Mouse (Mus musculus) MEL (cell line): ENCODE measurements around the gene Ocln. TPM values are rescaled to one million over a fixed set of nuclear protein-coding genes. Genes with fewer than 3 reads are reported as not detected.

Experiments
- DNase-seq: peaks from one replicate; pipeline ENCODE4 v3.0.0; 2011; ENCODE audit warnings: low read depth, low spot score
- H3K27ac ChIP-seq: 2 replicates; pipeline ENCODE4 v1.5.1; 2012; ENCODE audit warnings: low read depth, mild to moderate bottlenecking, control low read depth, low read length, moderate library complexity; ENCODE audit not compliant: control insufficient read depth
- H3K27me3 ChIP-seq, 2 experiments: fragments of 150-350 bp in 1 of 2; sonication (generic) in 1 of 2; 2 replicates each; pipeline ENCODE4 v1.6.1; 2012; ENCODE audit warnings: low read length in 2 of 2, mild to moderate bottlenecking in 2 of 2, improper control_type of control experiment in 1 of 2, moderate library complexity in 1 of 2; ENCODE audit not compliant: insufficient read depth in 2 of 2, control insufficient read depth in 1 of 2
- H3K36me3 ChIP-seq, 2 experiments: 2 replicates each; pipeline ENCODE4 v1.6.1; 2012 to 2014; ENCODE audit warnings: low read length in 2 of 2, improper control_type of control experiment in 1 of 2, inconsistent platforms in 1 of 2, mild to moderate bottlenecking in 1 of 2; ENCODE audit not compliant: insufficient read depth in 2 of 2, control insufficient read depth in 1 of 2
- H3K4me1 ChIP-seq, 2 experiments: fragments of 150-350 bp in 1 of 2; sonication (generic) in 1 of 2; 2 replicates each; pipeline ENCODE4 v1.6.1; 2012; ENCODE audit warnings: low read length in 2 of 2, improper control_type of control experiment in 1 of 2, mild to moderate bottlenecking in 1 of 2; ENCODE audit not compliant: insufficient read depth in 2 of 2, control insufficient read depth in 1 of 2
- H3K4me3 ChIP-seq, 2 experiments: fragments of 150-350 bp in 1 of 2; sonication (generic) in 1 of 2; 2 replicates each; pipeline ENCODE4 v1.5.1; 2012; ENCODE audit warnings: low read depth in 2 of 2, low read length in 2 of 2, mild to moderate bottlenecking in 2 of 2, moderate library complexity in 2 of 2, control low read depth in 1 of 2, improper control_type of control experiment in 1 of 2; ENCODE audit not compliant: control insufficient read depth in 1 of 2, insufficient read depth in 1 of 2
- H3K79me2 ChIP-seq: 2 replicates; pipeline ENCODE4 v1.6.1; 2012; ENCODE audit warnings: mild to moderate bottlenecking, low read length, moderate library complexity; ENCODE audit not compliant: control insufficient read depth, poor library complexity, insufficient read depth
- H3K9ac ChIP-seq: 2 replicates; pipeline ENCODE4 v1.6.1; 2012; ENCODE audit warnings: low read depth, mild to moderate bottlenecking, control low read depth, low read length, moderate library complexity; ENCODE audit not compliant: control insufficient read depth, poor library complexity, severe bottlenecking
- H3K9me3 ChIP-seq: fragments of 150-350 bp; sonication (generic); replicated peaks from 2 replicates; pipeline ENCODE4 v1.6.1; 2012; ENCODE audit warnings: mild to moderate bottlenecking, low read length, improper control_type of control experiment, moderate library complexity; ENCODE audit not compliant: insufficient read depth
- CHD2 ChIP-seq: IDR thresholded peaks from 2 replicates; pipeline ENCODE4 v1.6.1; 2011; ENCODE audit warnings: low read length, improper control_type of control experiment
- ELF1 ChIP-seq: IDR thresholded peaks from 2 replicates; pipeline ENCODE4 v1.6.1; 2014; ENCODE audit warnings: low read depth, mild to moderate bottlenecking, inconsistent platforms, low read length, improper control_type of control experiment, moderate library complexity
- EP300 ChIP-seq, 2 experiments: IDR thresholded peaks; 2 replicates each; pipeline ENCODE4 v1.6.1; 2011; ENCODE audit warnings: improper control_type of control experiment in 2 of 2, low read length in 2 of 2, low read depth in 1 of 2, mild to moderate bottlenecking in 1 of 2
- ETS1 ChIP-seq: IDR thresholded peaks from 2 replicates; pipeline ENCODE4 v1.6.1; 2012; ENCODE audit warnings: low read depth, mild to moderate bottlenecking, inconsistent platforms, low read length, improper control_type of control experiment, moderate library complexity
- GATA1 ChIP-seq: IDR thresholded peaks from 2 replicates; pipeline ENCODE4 v1.6.1; 2011; ENCODE audit warnings: low read depth, low read length, improper control_type of control experiment
- KAT2A ChIP-seq: conservative IDR thresholded peaks from 2 replicates; pipeline ENCODE4 v1.6.1; 2012; ENCODE audit warnings: low read depth, low read length, improper control_type of control experiment, inconsistent platforms
- MAFK ChIP-seq: IDR thresholded peaks from 2 replicates; pipeline ENCODE4 v1.6.1; 2011; ENCODE audit warnings: low read depth, mild to moderate bottlenecking, low read length, improper control_type of control experiment, borderline replicate concordance
- POLR2A ChIP-seq, 2 experiments: IDR thresholded peaks; 2 replicates each; pipeline ENCODE4 v1.6.1; 2011 to 2012; ENCODE audit warnings: low read length in 2 of 2, mild to moderate bottlenecking in 2 of 2, control low read depth in 1 of 2, improper control_type of control experiment in 1 of 2, low read depth in 1 of 2, moderate library complexity in 1 of 2; ENCODE audit not compliant: control insufficient read depth in 1 of 2, insufficient read depth in 1 of 2, poor library complexity in 1 of 2
- RCOR1 ChIP-seq: IDR thresholded peaks from 2 replicates; pipeline ENCODE4 v1.6.1; 2012; ENCODE audit warnings: low read depth, mild to moderate bottlenecking, inconsistent platforms, low read length, improper control_type of control experiment
- TAL1 ChIP-seq: IDR thresholded peaks from 2 replicates; pipeline ENCODE4 v1.6.1; 2012; ENCODE audit warnings: mild to moderate bottlenecking, inconsistent platforms, low read length, moderate library complexity, mixed read lengths
- TBP ChIP-seq: IDR thresholded peaks from 2 replicates; pipeline ENCODE4 v1.8.0; 2011; ENCODE audit warnings: low read depth, low read length, improper control_type of control experiment
- UBTF ChIP-seq: IDR thresholded peaks from 2 replicates; pipeline ENCODE4 v1.6.1; 2012; ENCODE audit warnings: low read depth, mild to moderate bottlenecking, inconsistent platforms, low read length, improper control_type of control experiment, moderate library complexity, borderline replicate concordance; ENCODE audit not compliant: insufficient read depth
- USF2 ChIP-seq, 2 experiments: IDR thresholded peaks; 2 replicates each; pipeline ENCODE4 v1.6.1; 2011 to 2012; ENCODE audit warnings: improper control_type of control experiment in 2 of 2, low read length in 2 of 2, borderline replicate concordance in 1 of 2, inconsistent platforms in 1 of 2, low read depth in 1 of 2, mild to moderate bottlenecking in 1 of 2; ENCODE audit not compliant: insufficient read depth in 1 of 2
- ZKSCAN1 ChIP-seq: IDR thresholded peaks from 2 replicates; pipeline ENCODE4 v1.6.1; 2012; ENCODE audit warnings: low read depth, mild to moderate bottlenecking, inconsistent platforms, low read length, improper control_type of control experiment, moderate library complexity
- polyA plus RNA-seq, 2 experiments: library from polyadenylated mRNA; stranded (reverse) in 1 of 2; unstranded in 1 of 2; fragments of >175 nt in 1 of 2; fragments of >200 nt in 1 of 2; gene quantifications; 2 replicates each; pipeline versions ENCODE4 v1.2.1 to v1.2.4; 2012; ENCODE audit warnings: low replicate concordance in 2 of 2, low read depth in 1 of 2; ENCODE audit not compliant: insufficient read length in 2 of 2, insufficient read depth in 1 of 2, missing spikeins in 1 of 2
- total RNA-seq: library from RNA; depleted of rRNA; stranded (reverse); fragments of 300-350 nt; gene quantifications from 2 replicates; pipeline ENCODE4 v1.2.3, GENCODE M21; 2012; rRNA removed

Gene Ocln
- total RNA-seq = 0.23 and 0.31 TPM in 2 replicates
- polyA plus RNA-seq = under 1 TPM in 1 of 2 experiments, not detected in 1; 0.58 TPM

DNA sequence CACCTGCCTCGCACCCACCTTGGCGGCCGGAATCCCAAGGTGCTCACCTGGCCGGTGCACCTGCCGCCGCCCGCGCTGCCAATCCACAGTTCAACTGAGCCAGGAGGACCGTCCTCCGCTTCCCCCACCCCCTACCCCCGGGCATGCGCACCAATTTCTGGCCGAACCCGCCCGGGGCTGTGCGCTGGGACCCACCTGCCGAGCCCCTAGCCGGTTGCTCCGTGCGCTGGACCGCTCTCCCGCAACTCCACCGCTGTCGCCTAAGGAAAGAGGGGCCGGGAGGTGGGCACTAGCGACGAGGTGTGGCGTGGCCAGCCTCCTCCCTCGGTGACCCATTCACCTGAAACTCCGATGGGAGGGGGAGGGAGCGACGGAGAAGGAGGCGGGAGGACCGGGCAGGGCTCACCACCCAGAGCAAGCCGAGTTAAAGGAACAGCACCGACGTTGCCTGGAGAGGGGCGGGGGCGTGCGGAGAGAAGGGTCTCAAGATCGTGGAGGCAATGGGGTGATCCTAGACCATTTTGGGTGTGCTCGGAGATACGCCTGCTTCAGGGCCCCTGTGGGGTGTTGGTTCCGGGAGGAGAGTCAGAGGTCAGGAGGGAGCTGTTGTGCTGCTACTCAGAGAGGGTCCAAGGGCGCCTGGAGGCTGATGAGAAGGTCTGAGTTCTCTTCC lies at the start of gene Ocln:
Ocln (minus strand) TSS at position 350 of the 673 bp plus-strand sequence.
- H3K9ac ChIP-seq = no peak within 1 kb of the TSS
- H3K4me1 ChIP-seq = no peaks in the 10 kb centered on the region
- DNase-seq = no peak
- TF ChIP-seq USF2 (IDR thresholded peaks at IDR 0.05; ENCODE audit: borderline replicate concordance in 1 of 2, insufficient read depth in 1 of 2, low read depth in 1 of 2, low read length in 2 of 2) (no peak), TAL1 (no peak), RCOR1 (no peak), ZKSCAN1 (no peak), ELF1 (no peak), CHD2 (no peak), EP300 (IDR thresholded peaks at IDR 0.05; ENCODE audit: low read depth in 1 of 2, low read length in 2 of 2) (no peak), TBP (no peak), ETS1 (no peak)
- H3K27me3 ChIP-seq = no peaks in the 10 kb centered on the region
- no peak within 1 kb of the TSS for H3K27ac ChIP-seq
- H3K36me3 ChIP-seq = no peaks in the 10 kb centered on the region
- no peaks in the 10 kb centered on the region for H3K79me2 ChIP-seq
- no peak within 1 kb of the TSS for H3K4me3 ChIP-seq
- no peaks in the 10 kb centered on the region for H3K9me3 ChIP-seq

DNA sequence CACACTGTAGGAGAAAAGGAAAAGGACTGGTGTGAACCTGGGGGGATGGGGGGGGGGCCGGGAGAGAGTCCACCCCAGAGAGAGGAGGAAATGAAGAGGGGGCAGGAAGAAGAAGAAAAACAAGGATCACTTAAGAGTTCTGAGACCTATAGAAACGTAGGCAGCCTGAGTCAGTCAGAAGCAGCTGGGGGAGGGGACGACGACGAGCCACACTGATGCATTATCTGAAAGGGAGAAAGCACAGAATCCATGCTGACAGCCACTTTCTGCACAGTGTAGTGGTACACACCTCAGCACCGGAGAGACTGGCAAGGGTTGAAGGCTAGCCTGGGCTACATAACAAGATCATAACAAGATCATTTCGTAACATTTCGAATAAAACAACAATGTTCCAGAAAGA lies 48.5 kb upstream of the Ocln start:
- H3K27me3 ChIP-seq = no peaks in the 10 kb centered on the region
- no peak for DNase-seq
- TF ChIP-seq ELF1 (no peak), GATA1 (no peak)
- H3K9me3 ChIP-seq = no peaks in the 10 kb centered on the region
- no peak overlapping the region for H3K4me3 ChIP-seq
- no peak overlapping the region for H3K27ac ChIP-seq
- no peak overlapping the region for H3K9ac ChIP-seq
- no peaks in the 10 kb centered on the region for H3K36me3 ChIP-seq
- H3K79me2 ChIP-seq = no peaks in the 10 kb centered on the region
- no peaks in the 10 kb centered on the region for H3K4me1 ChIP-seq

DNA sequence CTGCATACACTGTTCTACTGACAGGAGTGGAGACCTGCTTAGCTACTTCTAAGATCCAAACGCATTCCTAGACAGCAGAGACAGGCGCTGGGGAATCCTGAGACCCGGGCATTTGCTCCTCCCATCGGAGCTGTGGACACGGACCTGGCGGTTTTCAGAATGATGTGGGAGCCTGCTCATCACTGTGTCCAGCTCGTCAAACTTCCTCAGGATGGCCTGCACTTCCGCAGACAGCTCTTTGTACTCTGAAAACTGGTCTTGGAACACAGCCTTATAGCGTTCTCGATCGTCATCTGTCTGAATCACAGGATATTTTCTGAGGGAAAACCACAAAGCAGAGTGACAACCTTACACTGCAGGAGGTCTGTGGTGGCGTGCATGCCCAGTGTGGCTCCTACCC lies 47.8 kb upstream of the Ocln start:
- H3K27me3 ChIP-seq = no peaks in the 10 kb centered on the region
- H3K9ac ChIP-seq = no peak overlapping the region
- H3K79me2 ChIP-seq = no peaks in the 10 kb centered on the region
- H3K36me3 ChIP-seq = no peaks in the 10 kb centered on the region
- no peak overlapping the region for H3K4me3 ChIP-seq
- no peak for TF ChIP-seq GATA1
- TF ChIP-seq MAFK = no peak
- no peak for TF ChIP-seq KAT2A
- TF ChIP-seq POLR2A (IDR thresholded peaks at IDR 0.05; ENCODE audit: control insufficient read depth in 1 of 2, insufficient read depth in 1 of 2, low read depth in 1 of 2, low read length in 2 of 2, poor library complexity in 1 of 2) = no peak
- TF ChIP-seq UBTF = no peak
- no peaks in the 10 kb centered on the region for H3K9me3 ChIP-seq
- no peaks in the 10 kb centered on the region for H3K4me1 ChIP-seq
- H3K27ac ChIP-seq = no peak overlapping the region
- no peak for DNase-seq
